Mouse (Mus musculus) stomach, postnatal 0 days (tissue): Measurements from ENCODE around the gene Dgcr2. TPM values are rescaled to one million over a fixed set of nuclear protein-coding genes. Genes with fewer than 3 reads are reported as not detected.
A peak's percentile ranks its signal among the peaks of the same experiment; 100 is the strongest.

Experiments used
- ATAC-seq: fragments of 200-750 bp; cut with Nextera tagmentation; 2 replicates; pipeline ENCODE4 v1.8.0; 2017; ENCODE audit not compliant: low FRiP score, low TSS enrichment
- DNase-seq: peaks from one replicate; pipeline ENCODE4 v3.0.0-alpha.2; 2016; ENCODE audit warnings: low spot score
- H3K27ac ChIP-seq: fragments of 300-500 bp; sonication (generic); replicated peaks from 2 replicates; pipeline ENCODE4 v1.5.1; 2014; ENCODE audit warnings: mild to moderate bottlenecking, control low read depth
- H3K27me3 ChIP-seq: fragments of 300-500 bp; sonication (generic); 2 replicates; pipeline ENCODE4 v1.6.1; 2014; ENCODE audit warnings: low read length; ENCODE audit not compliant: control insufficient read depth, insufficient read depth
- H3K36me3 ChIP-seq: fragments of 300-500 bp; sonication (generic); 2 replicates; pipeline ENCODE4 v1.6.1; 2014; ENCODE audit warnings: low read length, mixed read lengths; ENCODE audit not compliant: control insufficient read depth, insufficient read depth
- H3K4me1 ChIP-seq: fragments of 300-500 bp; sonication (generic); replicated peaks from 2 replicates; pipeline ENCODE4 v1.6.1; 2014; ENCODE audit warnings: antibody characterized with exemption; ENCODE audit not compliant: control insufficient read depth, insufficient read depth
- H3K4me2 ChIP-seq: fragments of 300-500 bp; sonication (generic); replicated peaks from 2 replicates; pipeline ENCODE4 v1.6.1; 2014; ENCODE audit warnings: low read depth, mild to moderate bottlenecking, control low read depth, moderate library complexity
- H3K4me3 ChIP-seq: fragments of 300-500 bp; sonication (generic); 2 replicates; pipeline ENCODE4 v1.5.1; 2014; ENCODE audit warnings: low read depth, low read length, control low read depth
- H3K9ac ChIP-seq: fragments of 300-500 bp; sonication (generic); 2 replicates; pipeline ENCODE4 v1.6.1; 2014; ENCODE audit warnings: mild to moderate bottlenecking, low read length, control low read depth, mixed read lengths
- H3K9me3 ChIP-seq: fragments of 300-500 bp; sonication (generic); 2 replicates; pipeline ENCODE4 v1.6.1; 2016; ENCODE audit warnings: low read length; ENCODE audit not compliant: control insufficient read depth
- CTCF ChIP-seq: IDR thresholded peaks from 2 replicates; pipeline ENCODE4 v1.5.1; 2016; ENCODE audit warnings: antibody characterized with exemption, low read depth, mild to moderate bottlenecking, moderate library complexity
- EP300 ChIP-seq: optimal IDR thresholded peaks from 2 replicates; pipeline ENCODE3; 2016; ENCODE audit warnings: antibody characterized with exemption
- WGBS: fragments of 180-500 bp; shearing (Covaris S2); extraction: QIAGEN DNeasy Blood & Tissue Kit; methylation state at CpG from one replicate; pipeline ENCODE4 v1.1.7; 2014; 5-methylcytosine and 5-hydroxymethylcytosine counted together
- polyA plus RNA-seq: library from polyadenylated mRNA; unstranded; fragments of >200 nt; fragmentation: Nextera tagmentation; extraction: Ambion mirVana; gene quantifications from 2 replicates; pipeline ENCODE4 v1.2.1, GENCODE M21; 2015

The Dgcr2 gene
- polyA plus RNA-seq, 1 experiment from 2014 or later, result 38.8 TPM

- no peaks in the 10 kb centered on the region for H3K27me3 ChIP-seq
- H3K4me2 ChIP-seq, result no peak overlapping the region
- H3K4me3 ChIP-seq, result no peak overlapping the region
- DNase-seq (peak; percentile 45), ATAC-seq (no peak)
- TF ChIP-seq EP300 (no peak), CTCF (no peak)
- no peaks in the 10 kb centered on the region for H3K4me1 ChIP-seq
- no peak overlapping the region for H3K9ac ChIP-seq
- H3K36me3 ChIP-seq, result no peaks in the 10 kb centered on the region
- WGBS, result 60% methylated on average over 10 of the region's 10 CpGs
- H3K27ac ChIP-seq, result peak overlapping the region; percentile 83
- no peaks in the 10 kb centered on the region for H3K9me3 ChIP-seq
Measured at GRCm38 (mm10) chr16:17936776-17937175, 38.4 kb upstream of the Dgcr2 start.

GRCm38 (mm10) chr16:17934445-17934910, 36.1 kb upstream of the Dgcr2 start:
- ATAC-seq, result no peak
- Histone ChIP-seq H3K4me1 (no peaks in the 10 kb centered on the region), H3K9ac (no peak overlapping the region), H3K36me3 (no peaks in the 10 kb centered on the region), H3K9me3 (no peaks in the 10 kb centered on the region), H3K4me3 (no peak overlapping the region), H3K27me3 (no peaks in the 10 kb centered on the region), H3K27ac (peak overlapping the region; percentile 63; the same call in 1 of the 2 replicates), H3K4me2 (no peak overlapping the region)
- TF ChIP-seq CTCF, result no peak
- WGBS, result 59% methylated on average over 3 of the region's 3 CpGs
- no peak for DNase-seq

- Histone ChIP-seq H3K27ac (peak overlapping the region; percentile 63; the same call in 1 of the 2 replicates), H3K4me3 (no peak overlapping the region), H3K4me2 (no peak overlapping the region), H3K36me3 (no peaks in the 10 kb centered on the region), H3K4me1 (no peaks in the 10 kb centered on the region), H3K27me3 (no peaks in the 10 kb centered on the region), H3K9ac (no peak overlapping the region), H3K9me3 (no peaks in the 10 kb centered on the region)
- TF ChIP-seq EP300, result no peak
- no peak for TF ChIP-seq CTCF
- DNase-seq, result no peak
- ATAC-seq, result 0 out of 2 replicates have a peak, but pooled peaks have one; percentile 5
- 51% methylated on average over 9 of the region's 9 CpGs for WGBS
Measured at GRCm38 (mm10) chr16:17933594-17934444, 35.5 kb upstream of the Dgcr2 start.

GRCm38 (mm10) chr16:17931906-17932460, 33.6 kb upstream of the Dgcr2 start:
- WGBS, result 69% methylated on average over 5 of the region's 5 CpGs
- H3K9ac ChIP-seq, result no peak overlapping the region
- H3K27ac ChIP-seq, result no peak overlapping the region
- TF ChIP-seq EP300 (no peak), CTCF (no peak)
- H3K4me2 ChIP-seq, result no peak overlapping the region
- DNase-seq (no peak), ATAC-seq (no peak)
- H3K9me3 ChIP-seq, result no peaks in the 10 kb centered on the region
- no peaks in the 10 kb centered on the region for H3K36me3 ChIP-seq
- no peaks in the 10 kb centered on the region for H3K4me1 ChIP-seq
- no peaks in the 10 kb centered on the region for H3K27me3 ChIP-seq
- H3K4me3 ChIP-seq, result no peak overlapping the region

GRCm38 (mm10) chr16:17929631-17930030, 31.3 kb upstream of the Dgcr2 start:
- ATAC-seq (no peak), DNase-seq (no peak)
- no peaks in the 10 kb centered on the region for H3K9me3 ChIP-seq
- no peak overlapping the region for H3K9ac ChIP-seq
- 61% methylated on average over 2 of the region's 2 CpGs for WGBS
- peak overlapping the region; percentile 94; the same call in 1 of the 2 replicates for H3K27ac ChIP-seq
- no peaks in the 10 kb centered on the region for H3K27me3 ChIP-seq
- H3K36me3 ChIP-seq, result peaks cover 4% of the 10 kb centered on the region
- no peak overlapping the region for H3K4me3 ChIP-seq
- H3K4me2 ChIP-seq, result no peak overlapping the region
- no peaks in the 10 kb centered on the region for H3K4me1 ChIP-seq
- no peak for TF ChIP-seq EP300
- no peak for TF ChIP-seq CTCF

- peaks cover 4% of the 10 kb centered on the region for H3K36me3 ChIP-seq
- no peak for DNase-seq
- H3K4me3 ChIP-seq, result no peak overlapping the region
- H3K27me3 ChIP-seq, result no peaks in the 10 kb centered on the region
- H3K27ac ChIP-seq, result peak overlapping the region; percentile 94
- no peaks in the 10 kb centered on the region for H3K9me3 ChIP-seq
- H3K9ac ChIP-seq, result no peak overlapping the region
- 9% methylated on average over 2 of the region's 2 CpGs for WGBS
- H3K4me2 ChIP-seq, result no peak overlapping the region
- no peaks in the 10 kb centered on the region for H3K4me1 ChIP-seq
- peak; percentile 0; the same call in 1 of the 2 replicates for ATAC-seq
- TF ChIP-seq CTCF (no peak), EP300 (no peak)
Measured at GRCm38 (mm10) chr16:17929211-17929610, 30.8 kb upstream of the Dgcr2 start.
